Mouse (Mus musculus) neural tube, embryonic 14.5 days (tissue): Measurements from ENCODE around the gene Rasa4. TPM values are rescaled to one million over a fixed set of nuclear protein-coding genes. Genes with fewer than 3 reads are reported as not detected.

Experiments
- ATAC-seq: fragments of 200-750 bp; cut with Nextera tagmentation; 2 replicates; pipeline ENCODE4 v1.8.0; 2017; ENCODE audit warnings: low read depth, mild to moderate bottlenecking, moderate TSS enrichment, moderate library complexity
- H3K27ac ChIP-seq: fragments of 300-500 bp; sonication (generic); 2 replicates; pipeline ENCODE4 v1.5.1; 2014; ENCODE audit warnings: low read depth, mild to moderate bottlenecking, control low read depth, low read length, moderate library complexity, mixed read lengths
- H3K27me3 ChIP-seq: fragments of 300-500 bp; sonication (generic); 2 replicates; pipeline ENCODE4 v1.6.1; 2014; ENCODE audit warnings: low read length; ENCODE audit not compliant: control insufficient read depth, insufficient read depth
- H3K36me3 ChIP-seq: fragments of 300-500 bp; sonication (generic); 2 replicates; pipeline ENCODE4 v1.6.1; 2014; ENCODE audit warnings: low read length, mixed read lengths; ENCODE audit not compliant: control insufficient read depth, insufficient read depth
- H3K4me1 ChIP-seq: fragments of 300-500 bp; sonication (generic); 2 replicates; pipeline ENCODE4 v1.6.1; 2014; ENCODE audit warnings: low read length; ENCODE audit not compliant: control insufficient read depth, insufficient read depth
- H3K4me2 ChIP-seq: fragments of 300-500 bp; sonication (generic); 2 replicates; pipeline ENCODE4 v1.6.1; 2014; ENCODE audit warnings: mild to moderate bottlenecking, low read depth, low read length, control low read depth
- H3K4me3 ChIP-seq: fragments of 300-500 bp; sonication (generic); 2 replicates; pipeline ENCODE4 v1.5.1; 2014; ENCODE audit warnings: low read depth, low read length, control low read depth, mixed read lengths
- H3K9ac ChIP-seq: fragments of 300-500 bp; sonication (generic); replicated peaks from 2 replicates; pipeline ENCODE4 v1.6.1; 2014; ENCODE audit warnings: low read depth, mild to moderate bottlenecking, control low read depth, low read length, mixed read lengths
- H3K9me3 ChIP-seq: fragments of 300-500 bp; sonication (generic); 2 replicates; pipeline ENCODE4 v1.6.1; 2016; ENCODE audit warnings: low read length; ENCODE audit not compliant: control insufficient read depth
- WGBS: fragments of 180-500 bp; shearing (Covaris S2); extraction: QIAGEN DNeasy Blood & Tissue Kit; methylation state at CpG from one replicate; pipeline ENCODE4 v1.1.7; 2014; 5-methylcytosine and 5-hydroxymethylcytosine counted together
- polyA plus RNA-seq: library from polyadenylated mRNA; unstranded; fragments of >200 nt; fragmentation: Nextera tagmentation; extraction: Ambion mirVana; gene quantifications from 2 replicates; pipeline ENCODE4 v1.2.1, GENCODE M21; 2014

Gene Rasa4
- polyA plus RNA-seq, 1 experiment from 2014 or later, result 15.0 TPM

- Histone ChIP-seq H3K9ac (peak within 1 kb of the TSS; percentile 80), H3K4me2 (peak within 1 kb of the TSS; percentile 64), H3K27ac (peak within 1 kb of the TSS; percentile 40; the same call in 1 of the 2 replicates), H3K36me3 (peaks cover 3% of the 10 kb centered on the region), H3K27me3 (no peaks in the 10 kb centered on the region), H3K9me3 (no peaks in the 10 kb centered on the region), H3K4me3 (peak within 1 kb of the TSS; percentile 88), H3K4me1 (peaks cover 12% of the 10 kb centered on the region)
- WGBS, result 3% methylated on average over 42 of the region's 42 CpGs
- ATAC-seq, result peak; percentile 97
Measured at GRCm38 (mm10) chr5:136115891-136116783, 32.4 kb downstream of the Rasa4 start, which contains the start of gene Polr2j. Gene Polr2j (plus strand): TSS chr5:136116631.

- H3K36me3 ChIP-seq, result peaks cover 9% of the 10 kb centered on the region
- peak overlapping the region; percentile 80 for H3K9ac ChIP-seq
- no peaks in the 10 kb centered on the region for H3K27me3 ChIP-seq
- ATAC-seq, result peak; percentile 62; the same call in 1 of the 2 replicates
- H3K4me1 ChIP-seq, result peaks cover 12% of the 10 kb centered on the region
- peak overlapping the region; percentile 40; the same call in 1 of the 2 replicates for H3K27ac ChIP-seq
- H3K4me3 ChIP-seq, result peak overlapping the region; percentile 88
- 0% methylated on average over 22 of the region's 22 CpGs for WGBS
- H3K9me3 ChIP-seq, result no peaks in the 10 kb centered on the region
- H3K4me2 ChIP-seq, result peak overlapping the region; percentile 64
Measured at GRCm38 (mm10) chr5:136116784-136117112, 33.0 kb downstream of the Rasa4 start.

GRCm38 (mm10) chr5:136122165-136122564, 38.4 kb downstream of the Rasa4 start:
- no peak overlapping the region for H3K9ac ChIP-seq
- H3K27me3 ChIP-seq, result no peaks in the 10 kb centered on the region
- no peak overlapping the region for H3K27ac ChIP-seq
- H3K4me2 ChIP-seq, result no peak overlapping the region
- no peaks in the 10 kb centered on the region for H3K9me3 ChIP-seq
- peaks cover 50% of the 10 kb centered on the region for H3K36me3 ChIP-seq
- WGBS, result 92% methylated on average over 10 of the region's 10 CpGs
- no peak for ATAC-seq
- no peak overlapping the region for H3K4me3 ChIP-seq
- H3K4me1 ChIP-seq, result peaks cover 7% of the 10 kb centered on the region

- peak within 1 kb of the TSS; percentile 34; the same call in 1 of the 2 replicates for H3K27ac ChIP-seq
- no peaks in the 10 kb centered on the region for H3K27me3 ChIP-seq
- peak; percentile 94 for ATAC-seq
- H3K9ac ChIP-seq, result peak within 1 kb of the TSS; percentile 76
- peak within 1 kb of the TSS; percentile 74 for H3K4me3 ChIP-seq
- peaks cover 10% of the 10 kb centered on the region for H3K4me1 ChIP-seq
- H3K36me3 ChIP-seq, result peaks cover 16% of the 10 kb centered on the region; the same call in 1 of the 2 replicates
- peak within 1 kb of the TSS; percentile 72 for H3K4me2 ChIP-seq
- under 1% methylated on average over 60 of the region's 60 CpGs for WGBS
- no peaks in the 10 kb centered on the region for H3K9me3 ChIP-seq
Measured at GRCm38 (mm10) chr5:136135571-136136291, 52.0 kb downstream of the Rasa4 start, which contains the start of the genes Lrwd1 and Alkbh4. Gene Lrwd1 (minus strand): TSS chr5:136136074. Gene Alkbh4 (plus strand): TSS chr5:136136146.

- 12% methylated on average over 20 of the region's 20 CpGs for WGBS
- peak overlapping the region; percentile 76 for H3K9ac ChIP-seq
- H3K4me3 ChIP-seq, result peak overlapping the region; percentile 74
- H3K27me3 ChIP-seq, result no peaks in the 10 kb centered on the region
- ATAC-seq, result 0 out of 2 replicates have a peak, but pooled peaks have one; percentile 13
- H3K4me2 ChIP-seq, result peak overlapping the region; percentile 72
- no peaks in the 10 kb centered on the region for H3K9me3 ChIP-seq
- H3K36me3 ChIP-seq, result peaks cover 20% of the 10 kb centered on the region; the same call in 1 of the 2 replicates
- H3K27ac ChIP-seq, result no peak overlapping the region
- peaks cover 10% of the 10 kb centered on the region for H3K4me1 ChIP-seq
Measured at GRCm38 (mm10) chr5:136136292-136136990, 52.7 kb downstream of the Rasa4 start.

GRCm38 (mm10) chr5:136137658-136138274, 54.0 kb downstream of the Rasa4 start:
- no peak overlapping the region for H3K9ac ChIP-seq
- no peaks in the 10 kb centered on the region for H3K27me3 ChIP-seq
- no peak overlapping the region for H3K27ac ChIP-seq
- H3K4me2 ChIP-seq, result no peak overlapping the region
- H3K4me3 ChIP-seq, result no peak overlapping the region
- H3K36me3 ChIP-seq, result peaks cover 20% of the 10 kb centered on the region; the same call in 1 of the 2 replicates
- H3K9me3 ChIP-seq, result no peaks in the 10 kb centered on the region
- peaks cover 10% of the 10 kb centered on the region for H3K4me1 ChIP-seq
- WGBS, result 73% methylated on average over 13 of the region's 13 CpGs
- no peak for ATAC-seq

GRCm38 (mm10) chr5:136139393-136139792, 55.7 kb downstream of the Rasa4 start:
- peaks cover 10% of the 10 kb centered on the region for H3K4me1 ChIP-seq
- no peak overlapping the region for H3K9ac ChIP-seq
- no peak for ATAC-seq
- peaks cover 20% of the 10 kb centered on the region; the same call in 1 of the 2 replicates for H3K36me3 ChIP-seq
- no peak overlapping the region for H3K4me2 ChIP-seq
- WGBS, result over 99% methylated on average over 13 of the region's 13 CpGs
- no peaks in the 10 kb centered on the region for H3K9me3 ChIP-seq
- H3K27ac ChIP-seq, result no peak overlapping the region
- H3K4me3 ChIP-seq, result no peak overlapping the region
- H3K27me3 ChIP-seq, result no peaks in the 10 kb centered on the region

- ATAC-seq, result no peak
- H3K4me3 ChIP-seq, result no peak overlapping the region
- H3K27me3 ChIP-seq, result no peaks in the 10 kb centered on the region
- H3K27ac ChIP-seq, result no peak overlapping the region
- WGBS, result 98% methylated on average over 10 of the region's 10 CpGs
- peaks cover 7% of the 10 kb centered on the region for H3K4me1 ChIP-seq
- peaks cover 20% of the 10 kb centered on the region; the same call in 1 of the 2 replicates for H3K36me3 ChIP-seq
- no peak overlapping the region for H3K9ac ChIP-seq
- no peaks in the 10 kb centered on the region for H3K9me3 ChIP-seq
- H3K4me2 ChIP-seq, result no peak overlapping the region
Measured at GRCm38 (mm10) chr5:136140057-136140482, 56.4 kb downstream of the Rasa4 start.
